Mouse (Mus musculus) kidney, postnatal 4 days (tissue): ENCODE data around the gene Duxbl1.
A peak's percentile ranks its signal among the peaks of the same experiment; 100 is the strongest.
"Not testable (repeated sequence)": the region's sequence is repeated elsewhere in the genome, so short reads cannot be mapped to it uniquely, and the experiment has no call there.

Source experiments
- DNase-seq, 2 experiments: peaks; one replicate each; pipeline ENCODE4 v3.0.0; 2021; ENCODE audit warnings: mixed read lengths in 2 of 2

The Duxbl1 gene

GRCm38 (mm10) chr14:25978371-25979241, at the start of gene Duxbl1:
Gene Duxbl1 (plus strand): TSS chr14:25978577.
- DNase-seq = not testable (repeated sequence)

- DNase-seq = not testable (repeated sequence)
These were observed 41.3 kb upstream of the Duxbl1 start for GRCm38 (mm10) chr14:25936867-25937630.

DNA sequence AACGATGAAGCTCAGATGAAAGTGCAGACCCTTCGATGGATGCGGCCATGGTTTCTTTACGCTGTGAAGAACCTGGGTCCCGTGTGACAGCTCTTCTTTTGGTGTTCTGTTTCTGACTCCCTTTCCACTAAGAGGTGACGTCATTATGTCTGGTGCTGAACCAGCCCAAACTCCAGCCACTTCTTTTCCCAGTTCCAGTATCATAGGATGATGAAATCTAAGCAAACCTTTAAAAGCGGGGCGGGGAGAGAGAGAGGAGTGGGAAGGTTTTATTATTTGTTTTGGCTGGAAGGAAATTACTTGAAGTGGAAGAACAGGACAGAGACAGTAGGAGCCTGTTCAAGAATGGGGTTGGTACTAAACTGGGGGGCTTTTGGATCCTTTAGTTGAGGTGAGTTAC, 40.4 kb upstream of the Duxbl1 start, which contains the start of gene Cphx1:
Gene Cphx1 (plus strand): TSS at position 301 of the 400 bp plus-strand sequence.
- DNase-seq = not testable (repeated sequence)

GRCm38 (mm10) chr14:25957861-25958260, 20.5 kb upstream of the Duxbl1 start:
- DNase-seq = not testable (repeated sequence)

DNA sequence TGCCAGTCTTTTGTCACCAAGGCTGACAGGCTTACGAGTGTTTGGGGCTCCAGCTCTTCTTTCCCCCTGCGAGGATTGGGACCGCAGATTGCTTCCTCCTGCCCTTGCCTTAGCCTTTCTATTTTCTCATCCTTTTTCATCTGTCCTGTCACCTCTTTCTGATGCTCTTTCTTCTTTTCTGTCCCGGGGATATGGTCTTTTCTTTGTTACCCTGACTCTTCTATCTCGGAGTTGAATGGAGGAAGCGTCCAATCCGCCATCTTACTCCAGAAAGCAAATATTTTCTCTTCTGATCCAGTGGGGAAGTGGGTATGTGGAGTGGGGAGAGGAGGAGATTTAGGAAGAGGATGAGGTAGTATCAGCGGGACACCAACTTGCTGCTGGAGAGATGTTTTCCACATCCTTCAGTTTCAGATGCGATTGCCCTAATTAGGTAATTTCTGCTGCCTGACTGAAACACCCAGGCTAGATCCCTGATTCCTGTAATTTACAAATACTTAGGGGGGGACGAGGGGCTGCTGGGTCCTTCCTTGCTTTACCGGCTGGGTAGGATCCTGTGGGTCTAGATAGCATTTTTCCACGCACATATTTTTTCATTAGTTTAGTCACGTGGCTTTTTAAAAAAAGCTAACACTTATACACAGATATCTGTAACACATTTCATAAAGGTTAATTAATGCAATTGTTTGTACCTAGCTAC, 1.0 kb downstream of the Duxbl1 start:
- peak in 1 of 2 experiments; percentile 13 for DNase-seq

DNA sequence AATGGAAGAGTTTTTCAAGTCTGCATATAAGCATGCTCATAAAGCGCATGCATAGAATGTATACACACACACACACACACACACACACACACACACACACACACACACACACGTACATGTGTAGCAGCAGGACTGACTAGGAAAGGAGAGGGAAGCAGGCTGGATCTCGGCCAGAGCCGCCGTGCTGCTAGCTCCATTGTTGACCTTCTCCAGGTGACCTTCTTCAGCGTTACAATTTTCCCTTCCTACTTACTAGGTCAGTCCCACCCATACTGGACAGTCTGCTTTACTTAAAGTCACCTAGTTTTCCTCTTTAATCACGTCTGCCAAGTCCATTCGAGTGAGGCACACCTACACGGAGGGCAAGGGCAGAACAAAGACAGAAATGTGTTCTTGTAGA, 3.5 kb downstream of the Duxbl1 start:
- peak; percentile 24 to 32 for DNase-seq

DNA sequence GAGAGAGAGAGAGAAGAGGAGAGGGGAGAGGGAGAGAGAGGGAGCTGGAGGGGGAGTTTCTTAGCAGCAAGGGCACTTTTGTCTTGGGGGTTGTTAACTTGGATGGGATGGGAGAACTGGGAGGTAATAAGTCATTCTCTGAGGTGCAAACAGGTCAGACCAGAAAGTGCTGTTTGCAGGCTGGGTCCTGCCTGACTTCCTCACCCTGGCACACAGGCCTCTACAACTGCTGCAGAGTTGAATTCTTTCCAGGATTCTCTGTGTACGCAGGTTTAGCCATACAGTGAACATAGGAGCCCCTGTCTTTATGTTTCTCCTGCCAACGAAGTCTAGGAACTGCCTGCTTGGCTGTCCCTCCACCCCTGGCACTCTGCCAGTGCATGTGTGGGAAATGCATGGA, 29.1 kb downstream of the Duxbl1 start:
- not testable (repeated sequence) for DNase-seq

GRCm38 (mm10) chr14:26016414-26016813, 38.0 kb downstream of the Duxbl1 start:
- DNase-seq = not testable (repeated sequence)

DNA sequence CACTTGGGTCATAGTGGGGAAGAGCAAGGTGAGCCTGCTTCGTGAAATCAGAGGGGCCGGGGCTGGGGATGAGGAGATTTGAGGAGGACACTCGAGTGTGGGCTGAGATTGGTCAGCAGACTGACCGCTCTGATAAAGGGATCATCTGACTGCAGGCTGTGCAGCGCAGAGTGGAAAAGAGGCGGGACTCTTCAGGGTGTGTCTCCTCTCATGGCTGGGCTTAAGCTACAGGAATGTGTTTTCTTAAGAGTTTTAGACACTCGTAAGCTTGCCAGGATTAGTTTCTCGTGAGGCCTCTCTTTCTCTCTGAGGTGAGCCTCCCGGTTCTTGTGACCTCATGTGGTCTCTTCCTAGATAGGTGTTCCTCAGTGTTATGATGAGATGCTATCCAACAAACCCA, 43.2 kb downstream of the Duxbl1 start:
- not testable (repeated sequence) for DNase-seq

DNA sequence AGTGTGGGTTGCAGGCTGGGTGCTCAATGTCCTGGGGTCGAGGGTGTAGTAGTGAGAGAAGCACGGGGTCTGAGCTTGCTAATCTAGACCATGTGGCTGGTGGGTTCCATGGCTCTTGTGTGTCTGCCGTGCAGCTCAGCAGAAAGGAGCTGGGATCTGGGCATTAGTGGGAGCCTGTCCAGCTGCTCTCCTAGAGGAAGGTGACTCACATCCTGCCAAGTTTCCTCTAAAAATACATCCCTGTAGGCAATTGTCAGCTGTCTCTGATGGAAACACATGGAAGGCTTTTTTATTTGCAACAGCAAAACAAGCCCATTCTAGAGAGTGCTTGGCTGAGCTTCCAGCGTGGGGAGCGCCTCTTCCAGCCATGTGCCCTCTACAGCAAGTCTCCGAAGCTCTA, 44.5 kb downstream of the Duxbl1 start:
- DNase-seq = not testable (repeated sequence)

DNA sequence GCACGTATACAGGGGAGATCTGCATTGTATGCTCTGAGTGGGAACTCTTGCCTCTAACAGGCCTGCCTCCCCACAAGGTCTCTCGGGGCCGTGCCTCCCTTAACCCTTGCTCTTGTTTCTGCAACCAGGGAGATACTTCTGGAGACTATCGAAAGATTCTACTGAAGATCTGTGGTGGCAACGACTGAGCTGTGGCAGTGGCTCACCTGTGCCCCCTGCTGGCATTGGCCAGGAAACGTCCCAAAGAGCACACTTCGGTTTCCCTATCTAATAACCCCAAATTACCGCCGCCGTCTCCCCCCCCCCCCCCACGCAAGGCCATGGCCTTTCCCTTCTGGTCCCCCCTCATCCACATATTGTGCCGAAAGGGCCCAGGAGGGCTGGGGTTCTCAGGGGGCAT, 47.3 kb downstream of the Duxbl1 start:
- not testable (repeated sequence) for DNase-seq

GRCm38 (mm10) chr14:26034364-26034763, 56.0 kb downstream of the Duxbl1 start:
- DNase-seq = not testable (repeated sequence)

- DNase-seq = not testable (repeated sequence)
These were observed 57.1 kb downstream of the Duxbl1 start for GRCm38 (mm10) chr14:26035439-26035838.
